Mouse (Mus musculus) duodenum, adult 2 months (tissue): ENCODE data around the gene Hapln1. TPM values are rescaled to one million over a fixed set of nuclear protein-coding genes. Genes with fewer than 3 reads are reported as not detected.

Source experiments
- polyA plus RNA-seq: library from polyadenylated mRNA; depleted of rRNA; stranded (reverse); fragments of >200 nt; gene quantifications from 2 replicates; pipeline ENCODE4 v1.2.3, GENCODE M21; 2012; ENCODE audit warnings: low replicate concordance; rRNA removed

The Hapln1 gene
- polyA plus RNA-seq: 0.28 TPM in 1 of 2 replicates, not detected in the other

GRCm38 (mm10) chr13:89539205-89539886, at the start of gene Hapln1:
Hapln1 (plus strand) TSS chr13:89539796.

Other genes with a start within 250 kb of the Hapln1 start
- gene Vcan, start 202.7 kb downstream of the Hapln1 start, polyA plus RNA-seq: 0.18 and 1.7 TPM in 2 replicates